13 mouse cellular contexts compared by ENCODE assay signal in genomic region chr1:73916298-73916697, GRCm38 (mm10).
DNase-seq lines count a peak whose midpoint lies in the region; ATAC-seq and TF ChIP-seq lines count a peak whose summit lies in the region.
"Had no signal": no experiment of that assay in that cellular context is flagged by ENCODE, and none has a peak within 500 bp of the region (broad histone marks: within the 10 kb centered on the region; RNA-seq: fewer than 3 reads in every experiment).

No protein-coding gene starts in this region.

- no peak for TF ChIP-seq POLR2A in heart, adult 2 months (IDR thresholded peaks at IDR 0.05; ENCODE audit: insufficient read depth, low read depth, low read length)

- peaks cover 30% of the 10 kb centered on the region for H3K4me1 ChIP-seq in heart, adult 2 months (ENCODE audit: control insufficient read depth, insufficient read depth, low read length)
- H3K4me1 ChIP-seq in lung, postnatal 0 days (ENCODE audit: insufficient read depth, low read depth, low read length): no peaks in the 10 kb centered on the region
- peaks cover 34% of the 10 kb centered on the region for H3K4me1 ChIP-seq in embryonic facial prominence, embryonic 15.5 days

- H3K27me3 ChIP-seq in heart, adult 2 months (ENCODE audit: control insufficient read depth, insufficient read depth, low read length): no peaks in the 10 kb centered on the region
- H3K27me3 ChIP-seq in lung, postnatal 0 days (replicated peaks; ENCODE audit: insufficient read depth, low read length): no peaks in the 10 kb centered on the region
- H3K27me3 ChIP-seq in embryonic facial prominence, embryonic 15.5 days: no peaks in the 10 kb centered on the region
- H3K27me3 ChIP-seq: forebrain, embryonic 15.5 days; hindbrain, embryonic 15.5 days; stomach, embryonic 15.5 days had no signal

- DNase-seq in heart, adult 2 months: peak; percentile 2 to 20
- no peak for DNase-seq in heart, postnatal 10 days
- no peak for DNase-seq in lung, postnatal 0 days (ENCODE audit: low spot score)
- DNase-seq in lung, postnatal 36 days: no peak
- peak; percentile 1 for DNase-seq in adrenal gland, postnatal 10 days
- no peak for DNase-seq in adipocyte (ENCODE audit: low spot score)
- DNase-seq: cerebellum, adult 2 months had no signal

- intact Hi-C loops in heart, adult 2 months (cut with DNase I): loop anchor here (2.0 kb wide), 1 partner anchor 63 kb away; no protein-coding TSS in a partner anchor
- intact Hi-C loops in heart, postnatal 10 days (cut with DNase I): no loop called here

- H3K36me3 ChIP-seq in heart, adult 2 months (ENCODE audit: control insufficient read depth, insufficient read depth, low read length): peaks cover 61% of the 10 kb centered on the region
- peaks cover 79% of the 10 kb centered on the region for H3K36me3 ChIP-seq in lung, postnatal 0 days (ENCODE audit: insufficient read depth, low read length)
- peaks cover 57% of the 10 kb centered on the region for H3K36me3 ChIP-seq in embryonic facial prominence, embryonic 15.5 days
- H3K36me3 ChIP-seq: forebrain, embryonic 15.5 days; hindbrain, embryonic 15.5 days had no signal

- H3K4me2 ChIP-seq in lung, postnatal 0 days (replicated peaks; ENCODE audit: low read depth, low read length): no peak overlapping the region
- no peak overlapping the region for H3K4me2 ChIP-seq in embryonic facial prominence, embryonic 15.5 days (replicated peaks)
- H3K4me2 ChIP-seq: forebrain, embryonic 15.5 days; hindbrain, embryonic 15.5 days; liver, embryonic 11.5 days; midbrain, embryonic 11.5 days; stomach, embryonic 15.5 days had no signal

- no peak overlapping the region for H3K4me3 ChIP-seq in heart, adult 2 months
- H3K4me3 ChIP-seq in lung, postnatal 0 days (ENCODE audit: low read depth, low read length): no peak overlapping the region
- H3K4me3 ChIP-seq in embryonic facial prominence, embryonic 15.5 days (replicated peaks): no peak overlapping the region
- H3K4me3 ChIP-seq: forebrain, embryonic 15.5 days; hindbrain, embryonic 15.5 days; stomach, embryonic 15.5 days had no signal

- no peak for TF ChIP-seq CTCF in heart, adult 2 months (IDR thresholded peaks at IDR 0.05)
- TF ChIP-seq CTCF in lung, postnatal 0 days (IDR thresholded peaks at IDR 0.05): no peak

- no peak for ATAC-seq in lung, postnatal 0 days
- ATAC-seq in embryonic facial prominence, embryonic 15.5 days (ENCODE audit: insufficient number of reproducible peaks, low FRiP score, low TSS enrichment, low read depth): no peak
- ATAC-seq: forebrain, embryonic 15.5 days had no signal

- WGBS in heart, adult 2 months: 68% methylated on average over 1 of the region's 1 CpGs
- 88% methylated on average over 1 of the region's 1 CpGs for WGBS in lung, postnatal 0 days
- WGBS in embryonic facial prominence, embryonic 15.5 days: 92% methylated on average over 1 of the region's 1 CpGs

- H3K9ac ChIP-seq in heart, adult 2 months (ENCODE audit: low read depth, low read length): no peak overlapping the region
- no peak overlapping the region for H3K9ac ChIP-seq in lung, postnatal 0 days (replicated peaks; ENCODE audit: low read depth)
- H3K9ac ChIP-seq in embryonic facial prominence, embryonic 15.5 days: no peak overlapping the region
- H3K9ac ChIP-seq: forebrain, embryonic 15.5 days; hindbrain, embryonic 15.5 days; stomach, embryonic 15.5 days had no signal

- TF ChIP-seq EP300 in heart, adult 2 months (IDR thresholded peaks at IDR 0.05; ENCODE audit: insufficient read depth, low read depth, low read length): no peak
- no peak for TF ChIP-seq EP300 in lung, postnatal 0 days (IDR thresholded peaks at IDR 0.05)

- peak overlapping the region; percentile 65 for H3K27ac ChIP-seq in heart, adult 2 months
- 0 out of 2 replicates have a peak overlapping the region, but pooled peaks have one; percentile 5 for H3K27ac ChIP-seq in lung, postnatal 0 days (ENCODE audit: low read length)
- H3K27ac ChIP-seq in embryonic facial prominence, embryonic 15.5 days (replicated peaks): 0 out of 2 replicates have a peak overlapping the region, but pooled peaks have one; percentile 11
- H3K27ac ChIP-seq: forebrain, embryonic 15.5 days; hindbrain, embryonic 15.5 days; stomach, embryonic 15.5 days had no signal

- H3K9me3 ChIP-seq in lung, postnatal 0 days (ENCODE audit: low read length): no peaks in the 10 kb centered on the region
- no peaks in the 10 kb centered on the region for H3K9me3 ChIP-seq in embryonic facial prominence, embryonic 15.5 days (replicated peaks)
- H3K9me3 ChIP-seq: forebrain, embryonic 15.5 days; hindbrain, embryonic 15.5 days; stomach, embryonic 15.5 days had no signal

- H3K79me2 ChIP-seq in heart, adult 2 months (replicated peaks; ENCODE audit: control insufficient read depth, insufficient read depth, low read length): no peaks in the 10 kb centered on the region

Comparison
In these comparisons a context has a peak if more than half of its experiments do, and no peak if none do; other contexts are left out.
1. DNase-seq: peak in heart, adult 2 months (2 of 2) and adrenal gland, postnatal 10 days (single experiment); none in heart, postnatal 10 days (0 of 2), lung, postnatal 0 days (single experiment), lung, postnatal 36 days (single experiment) and adipocyte (single experiment).
2. H3K27ac ChIP-seq: peak in every context shown above with its lines; median percentile 65 in heart, adult 2 months; 11 in embryonic facial prominence, embryonic 15.5 days; 5 in lung, postnatal 0 days.